Mouse (Mus musculus) heart, postnatal 0 days (tissue): Measurements from ENCODE around the gene Slc7a5. TPM values are rescaled to one million over a fixed set of nuclear protein-coding genes. Genes with fewer than 3 reads are reported as not detected.

Experiments used
- ATAC-seq: fragments of 200-750 bp; cut with Nextera tagmentation; 2 replicates; pipeline ENCODE4 v1.8.0; 2017; ENCODE audit warnings: low read depth, moderate number of reproducible peaks, moderate library complexity; ENCODE audit not compliant: insufficient read depth
- DNase-seq: peaks from one replicate; pipeline ENCODE4 v3.0.0-alpha.2; 2016; ENCODE audit warnings: low spot score
- H3K27ac ChIP-seq: fragments of 300-500 bp; sonication (generic); 2 replicates; pipeline ENCODE4 v1.5.1; 2014; ENCODE audit warnings: low read depth, mild to moderate bottlenecking
- H3K27me3 ChIP-seq: fragments of 300-500 bp; sonication (generic); 2 replicates; pipeline ENCODE4 v1.6.1; 2014; ENCODE audit warnings: low read length, mixed read lengths; ENCODE audit not compliant: control insufficient read depth, insufficient read depth
- H3K36me3 ChIP-seq: fragments of 300-500 bp; sonication (generic); replicated peaks from 2 replicates; pipeline ENCODE4 v1.6.1; 2014; ENCODE audit warnings: low read length, mixed read lengths; ENCODE audit not compliant: control insufficient read depth, insufficient read depth
- H3K4me1 ChIP-seq: fragments of 300-500 bp; sonication (generic); 2 replicates; pipeline ENCODE4 v1.6.1; 2014; ENCODE audit warnings: antibody characterized with exemption; ENCODE audit not compliant: control insufficient read depth, insufficient read depth
- H3K4me2 ChIP-seq: fragments of 300-500 bp; sonication (generic); 2 replicates; pipeline ENCODE4 v1.6.1; 2014; ENCODE audit warnings: low read depth, mild to moderate bottlenecking, low read length, moderate library complexity
- H3K4me3 ChIP-seq: fragments of 300-500 bp; sonication (generic); 2 replicates; pipeline ENCODE4 v1.5.1; 2014; ENCODE audit warnings: low read depth, low read length
- H3K9ac ChIP-seq: fragments of 300-500 bp; sonication (generic); replicated peaks from 2 replicates; pipeline ENCODE4 v1.6.1; 2014; ENCODE audit warnings: low read depth, low read length, mixed read lengths
- H3K9me3 ChIP-seq: fragments of 300-500 bp; sonication (generic); replicated peaks from 2 replicates; pipeline ENCODE4 v1.6.1; 2016; ENCODE audit warnings: low read length; ENCODE audit not compliant: control insufficient read depth
- CTCF ChIP-seq: IDR thresholded peaks from 2 replicates; pipeline ENCODE4 v1.5.1; 2016; ENCODE audit warnings: antibody characterized with exemption, control low read depth, low read depth
- EP300 ChIP-seq: IDR thresholded peaks from 2 replicates; pipeline ENCODE4 v1.6.1; 2016; ENCODE audit warnings: antibody characterized with exemption, low read depth
- WGBS: fragments of 180-500 bp; shearing (Covaris S2); extraction: QIAGEN DNeasy Blood & Tissue Kit; methylation state at CpG from one replicate; pipeline ENCODE4 v1.1.7; 2014; 5-methylcytosine and 5-hydroxymethylcytosine counted together
- polyA plus RNA-seq: library from polyadenylated mRNA; unstranded; fragments of >200 nt; fragmentation: Nextera tagmentation; extraction: Ambion mirVana; gene quantifications from 2 replicates; pipeline ENCODE4 v1.2.1, GENCODE M21; 2015
- total RNA-seq: library from RNA; depleted of rRNA; stranded (reverse); fragments of >200 nt; gene quantifications from 2 replicates; pipeline ENCODE4 v1.2.3, GENCODE M21; 2014; ENCODE audit warnings: low replicate concordance; rRNA removed

Slc7a5 gene
- total and polyA plus RNA-seq, 2 experiments from 2014 or later = 7.1 to 24.7 TPM

DNA sequence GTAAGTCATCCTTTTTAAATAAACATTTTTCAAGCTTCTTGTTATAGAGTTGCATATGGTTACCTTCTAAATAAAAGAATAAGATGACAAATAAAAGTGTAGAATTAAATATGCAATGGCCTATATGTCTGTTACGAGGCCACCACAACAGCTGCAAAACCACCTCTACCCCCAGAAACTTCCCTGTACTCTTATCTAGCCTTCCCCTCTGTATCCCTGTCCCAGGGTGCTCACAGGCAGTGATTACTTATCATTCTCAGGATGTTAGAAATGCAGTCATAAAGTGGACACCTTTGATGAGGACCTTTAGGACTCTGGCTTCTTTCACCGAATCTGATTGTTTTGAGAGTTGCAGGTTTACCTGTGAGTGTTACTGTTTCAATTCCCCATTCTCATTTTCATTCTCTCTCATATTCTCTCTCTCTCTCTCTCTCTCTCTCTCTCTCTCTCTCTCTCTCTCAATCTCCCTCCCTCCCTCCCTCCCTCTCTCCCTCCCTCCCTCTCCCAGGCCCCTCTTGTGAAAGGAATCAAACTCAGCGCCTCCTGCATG is 64.2 kb downstream of the Slc7a5 start:
- WGBS = 69% methylated on average over 3 of the region's 3 CpGs
- no peak overlapping the region for H3K9ac ChIP-seq
- peaks cover under 1% of the 10 kb centered on the region; the same call in 1 of the 2 replicates for H3K27me3 ChIP-seq
- H3K4me2 ChIP-seq = no peak overlapping the region
- H3K36me3 ChIP-seq = no peaks in the 10 kb centered on the region
- DNase-seq = no peak
- H3K4me1 ChIP-seq = no peaks in the 10 kb centered on the region
- H3K9me3 ChIP-seq = no peaks in the 10 kb centered on the region
- no peak for ATAC-seq
- no peak overlapping the region for H3K27ac ChIP-seq
- TF ChIP-seq EP300 (no peak), CTCF (no peak)
- no peak overlapping the region for H3K4me3 ChIP-seq

- no peak overlapping the region for H3K27ac ChIP-seq
- no peaks in the 10 kb centered on the region for H3K9me3 ChIP-seq
- H3K4me2 ChIP-seq = no peak overlapping the region
- no peak overlapping the region for H3K4me3 ChIP-seq
- no peaks in the 10 kb centered on the region for H3K4me1 ChIP-seq
- ATAC-seq (no peak), DNase-seq (no peak)
- WGBS = 89% methylated on average over 8 of the region's 8 CpGs
- H3K36me3 ChIP-seq = no peaks in the 10 kb centered on the region
- H3K27me3 ChIP-seq = no peaks in the 10 kb centered on the region
- H3K9ac ChIP-seq = no peak overlapping the region
- TF ChIP-seq CTCF = no peak
- TF ChIP-seq EP300 = no peak
These were observed 65.2 kb downstream of the Slc7a5 start for GRCm38 (mm10) chr8:121842064-121842955.

DNA sequence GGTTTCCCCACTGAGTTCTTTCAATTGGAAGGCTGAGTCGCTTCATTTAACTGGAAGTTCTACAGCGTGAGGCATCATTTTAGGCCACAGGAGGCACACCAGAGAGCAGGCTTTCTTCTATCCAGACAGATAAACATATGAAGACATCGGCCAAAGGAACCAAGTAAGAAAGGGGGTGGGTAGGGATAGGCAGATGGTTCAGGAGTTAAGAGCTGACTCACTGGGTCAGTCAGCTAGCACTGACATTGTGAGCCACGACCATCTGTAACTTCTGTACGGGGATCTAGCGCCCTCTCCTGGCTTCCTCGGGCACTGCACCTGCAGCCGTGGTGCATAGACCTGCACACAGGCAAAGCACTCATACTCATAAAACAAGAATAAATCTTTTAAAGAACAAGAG is 66.3 kb downstream of the Slc7a5 start:
- no peak for ATAC-seq
- Histone ChIP-seq H3K9me3 (no peaks in the 10 kb centered on the region), H3K4me2 (no peak overlapping the region), H3K9ac (no peak overlapping the region), H3K36me3 (no peaks in the 10 kb centered on the region), H3K27me3 (no peaks in the 10 kb centered on the region), H3K4me1 (no peaks in the 10 kb centered on the region), H3K4me3 (no peak overlapping the region), H3K27ac (no peak overlapping the region)
- WGBS = 52% methylated on average over 8 of the region's 8 CpGs
- TF ChIP-seq CTCF = peak; percentile 45
- TF ChIP-seq EP300 = no peak
- no peak for DNase-seq

DNA sequence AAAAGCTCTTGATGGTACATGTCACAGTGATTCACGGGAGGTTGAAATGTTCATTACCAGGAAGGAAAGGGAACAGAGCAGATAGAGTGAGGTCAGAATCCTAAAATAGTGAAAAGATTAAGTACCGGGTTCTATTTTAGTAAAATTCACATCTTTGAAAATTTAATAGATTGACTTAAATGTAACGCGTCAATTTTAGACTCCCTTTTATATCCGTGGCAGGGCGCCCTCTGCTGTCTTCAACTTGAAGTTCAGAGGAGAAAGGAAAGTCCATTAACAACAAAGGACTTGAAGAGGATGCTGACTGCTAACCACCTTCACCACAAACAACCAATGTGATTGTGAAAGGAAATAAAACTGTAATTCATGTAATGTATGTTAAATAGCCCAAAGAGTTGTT is 75.0 kb downstream of the Slc7a5 start:
- no peaks in the 10 kb centered on the region for H3K27me3 ChIP-seq
- no peak overlapping the region for H3K9ac ChIP-seq
- H3K4me1 ChIP-seq = peaks cover 16% of the 10 kb centered on the region
- DNase-seq = peak; percentile 69
- no peaks in the 10 kb centered on the region for H3K36me3 ChIP-seq
- WGBS = 7% methylated on average over 6 of the region's 6 CpGs
- no peak overlapping the region for H3K27ac ChIP-seq
- TF ChIP-seq EP300 = no peak
- peak; percentile 77 for TF ChIP-seq CTCF
- ATAC-seq = no peak
- H3K4me2 ChIP-seq = no peak overlapping the region; the same call in 1 of the 2 replicates
- no peak overlapping the region for H3K4me3 ChIP-seq
- no peaks in the 10 kb centered on the region for H3K9me3 ChIP-seq

- Histone ChIP-seq H3K4me2 (no peak overlapping the region), H3K4me3 (no peak overlapping the region), H3K36me3 (no peaks in the 10 kb centered on the region), H3K4me1 (peaks cover 16% of the 10 kb centered on the region), H3K27me3 (no peaks in the 10 kb centered on the region), H3K9ac (no peak overlapping the region), H3K9me3 (no peaks in the 10 kb centered on the region), H3K27ac (no peak overlapping the region)
- TF ChIP-seq EP300 (no peak), CTCF (no peak)
- 63% methylated on average over 2 of the region's 2 CpGs for WGBS
- DNase-seq (no peak), ATAC-seq (no peak)
These were observed 75.4 kb downstream of the Slc7a5 start for GRCm38 (mm10) chr8:121832061-121832460.

Other genes starting within 250 kb of the Slc7a5 start
- not detected in 2 replicates for gene Jph3, start 178.1 kb downstream of the Slc7a5 start, total RNA-seq
- gene Jph3, start 178.1 kb downstream of the Slc7a5 start, polyA plus RNA-seq = 0.03 and 0.07 TPM in 2 replicates
- 9.4 and 16.0 TPM in 2 replicates for gene Klhdc4, start 78.1 kb downstream of the Slc7a5 start, total RNA-seq
- gene Klhdc4, start 78.1 kb downstream of the Slc7a5 start, polyA plus RNA-seq = 13.1 and 13.9 TPM in 2 replicates
- not detected in 2 replicates for gene Car5a, start 37.2 kb upstream of the Slc7a5 start, total RNA-seq
- gene Car5a, start 37.2 kb upstream of the Slc7a5 start, polyA plus RNA-seq = not detected in 2 replicates
- 23.0 and 27.9 TPM in 2 replicates for gene Banp, start 42.1 kb upstream of the Slc7a5 start, total RNA-seq
- gene Banp, start 42.1 kb upstream of the Slc7a5 start, polyA plus RNA-seq = 10.6 and 17.9 TPM in 2 replicates